Mouse (Mus musculus) ES-E14 (cell line): Measurements from ENCODE around the gene Fosl2.

ENCODE experiments used
- CHD2 ChIP-seq: IDR thresholded peaks from 2 replicates; pipeline ENCODE4 v1.6.1; 2014; ENCODE audit warnings: mild to moderate bottlenecking, low read depth, low read length, inconsistent platforms
- HCFC1 ChIP-seq: IDR thresholded peaks from 2 replicates; pipeline ENCODE4 v1.6.1; 2012; ENCODE audit warnings: low read length, inconsistent platforms, borderline replicate concordance; ENCODE audit not compliant: insufficient read depth

DNA sequence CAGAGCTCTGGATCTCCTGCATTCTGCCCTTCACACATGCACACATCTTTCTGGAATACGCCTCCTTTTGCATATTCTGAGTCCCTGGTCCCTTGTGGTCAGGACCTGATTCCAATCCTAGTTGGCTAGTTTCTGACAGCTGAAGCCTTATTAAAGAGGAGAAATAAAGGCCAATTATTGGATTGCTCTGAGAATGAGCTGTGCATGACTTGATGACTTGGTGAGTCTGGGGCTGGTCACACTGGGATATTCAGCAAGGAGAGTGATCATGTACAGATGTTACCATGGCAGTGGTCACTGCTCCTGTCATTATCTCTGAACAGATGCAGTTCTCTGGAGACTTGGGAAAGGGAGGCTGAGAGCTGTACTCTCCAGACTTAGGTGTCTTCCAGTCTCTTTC lies 32.1 kb upstream of the Fosl2 start:
- TF ChIP-seq CHD2 (no peak), HCFC1 (no peak)
